11 mouse cellular contexts compared by ENCODE assay signal in genomic region chr5:147655761-147656160, GRCm38 (mm10).
DNase-seq lines count a peak whose midpoint lies in the region; ATAC-seq and TF ChIP-seq lines count a peak whose summit lies in the region.
"Had no signal": no experiment of that assay in that cellular context is flagged by ENCODE, and none has a peak within 500 bp of the region (broad histone marks: within the 10 kb centered on the region; RNA-seq: fewer than 3 reads in every experiment).

No protein-coding gene starts in this region.

- ATAC-seq in hindbrain, postnatal 0 days = no peak
- ATAC-seq in lung, embryonic 14.5 days (ENCODE audit: insufficient read depth) = no peak

- TF ChIP-seq CTCF in hindbrain, postnatal 0 days (IDR thresholded peaks at IDR 0.05; ENCODE audit: low read depth) = peak; percentile 25
- peak; percentile 24 for TF ChIP-seq CTCF in lung, embryonic 14.5 days (IDR thresholded peaks at IDR 0.05; ENCODE audit: low read depth)
- peak; percentile 21; the same call in 1 of the 2 replicates for TF ChIP-seq CTCF in cortical plate, adult 2 months (IDR thresholded peaks at IDR 0.05; ENCODE audit: extremely low read depth, insufficient read depth, low read length)

- no peak overlapping the region for H3K9ac ChIP-seq in hindbrain, postnatal 0 days (replicated peaks; ENCODE audit: low read length)
- H3K9ac ChIP-seq in lung, embryonic 14.5 days = no peak overlapping the region
- H3K9ac ChIP-seq: midbrain, embryonic 13.5 days had no signal

- no peaks in the 10 kb centered on the region for H3K9me3 ChIP-seq in hindbrain, postnatal 0 days (ENCODE audit: low read length)
- H3K9me3 ChIP-seq in hindbrain, embryonic 10.5 days = peaks cover 4% of the 10 kb centered on the region; the same call in 1 of the 2 replicates
- H3K9me3 ChIP-seq in lung, embryonic 14.5 days (ENCODE audit: low read depth, low read length) = no peaks in the 10 kb centered on the region

- H3K4me1 ChIP-seq in hindbrain, postnatal 0 days (ENCODE audit: insufficient read depth, low read length) = no peaks in the 10 kb centered on the region
- peaks cover 11% of the 10 kb centered on the region for H3K4me1 ChIP-seq in hindbrain, embryonic 10.5 days (replicated peaks)
- no peaks in the 10 kb centered on the region for H3K4me1 ChIP-seq in lung, embryonic 14.5 days (ENCODE audit: insufficient read depth)
- no peaks in the 10 kb centered on the region for H3K4me1 ChIP-seq in cortical plate, adult 2 months (ENCODE audit: control insufficient read depth, insufficient read depth, low read length)
- H3K4me1 ChIP-seq: midbrain, embryonic 13.5 days had no signal

- TF ChIP-seq POLR2A in cortical plate, adult 2 months (IDR thresholded peaks at IDR 0.05; ENCODE audit: extremely low read depth, insufficient read depth, low read length) = no peak

- no peaks in the 10 kb centered on the region for H3K27me3 ChIP-seq in hindbrain, postnatal 0 days (ENCODE audit: insufficient read depth, low read length)
- no peaks in the 10 kb centered on the region for H3K27me3 ChIP-seq in hindbrain, embryonic 10.5 days (ENCODE audit: insufficient read depth, poor library complexity, severe bottlenecking)
- no peaks in the 10 kb centered on the region for H3K27me3 ChIP-seq in lung, embryonic 14.5 days (ENCODE audit: insufficient read depth, low read length)
- H3K27me3 ChIP-seq: midbrain, embryonic 13.5 days had no signal

- no peak overlapping the region for H3K4me3 ChIP-seq in hindbrain, postnatal 0 days (ENCODE audit: low read length)
- no peak overlapping the region for H3K4me3 ChIP-seq in hindbrain, embryonic 10.5 days
- H3K4me3 ChIP-seq in lung, embryonic 14.5 days (ENCODE audit: low read depth, low read length) = no peak overlapping the region
- H3K4me3 ChIP-seq in cortical plate, adult 2 months (ENCODE audit: insufficient read depth, low read length) = no peak overlapping the region
- H3K4me3 ChIP-seq: midbrain, embryonic 13.5 days had no signal

- no peak for DNase-seq in hindbrain, postnatal 0 days (ENCODE audit: low spot score)
- DNase-seq in hindbrain, embryonic 10.5 days (ENCODE audit: low spot score) = no peak
- DNase-seq in lung, embryonic 14.5 days = no peak
- no peak for DNase-seq in lung, postnatal 14 days
- DNase-seq in ES-CJ7 (ENCODE audit: low read depth, low spot score) = peak; percentile 48
- no peak for DNase-seq in Muller cell, postnatal 12 days (ENCODE audit: inconsistent ontology term)
- DNase-seq: cerebellum, adult 8-10 months; kidney, postnatal 10 days; right cerebral cortex, postnatal 14 days had no signal

- H3K27ac ChIP-seq in hindbrain, postnatal 0 days = no peak overlapping the region
- no peak overlapping the region for H3K27ac ChIP-seq in hindbrain, embryonic 10.5 days
- H3K27ac ChIP-seq in lung, embryonic 14.5 days (ENCODE audit: low read depth) = no peak overlapping the region
- no peak overlapping the region for H3K27ac ChIP-seq in cortical plate, adult 2 months (ENCODE audit: insufficient read depth, low read length)
- H3K27ac ChIP-seq: midbrain, embryonic 13.5 days had no signal

- H3K36me3 ChIP-seq in hindbrain, postnatal 0 days (ENCODE audit: insufficient read depth, low read length) = no peaks in the 10 kb centered on the region
- no peaks in the 10 kb centered on the region for H3K36me3 ChIP-seq in hindbrain, embryonic 10.5 days
- H3K36me3 ChIP-seq in lung, embryonic 14.5 days (ENCODE audit: insufficient read depth) = peaks cover 3% of the 10 kb centered on the region; the same call in 1 of the 2 replicates
- H3K36me3 ChIP-seq: midbrain, embryonic 13.5 days had no signal

- no peak overlapping the region for H3K4me2 ChIP-seq in hindbrain, postnatal 0 days (ENCODE audit: low read depth, low read length)
- no peak overlapping the region for H3K4me2 ChIP-seq in lung, embryonic 14.5 days
- H3K4me2 ChIP-seq: midbrain, embryonic 13.5 days had no signal

- whole genome bisulfite sequencing in hindbrain, postnatal 0 days = 85% methylated on average over 7 of the region's 7 CpGs
- 86% methylated on average over 7 of the region's 7 CpGs for WGBS in hindbrain, embryonic 10.5 days
- 75% methylated on average over 7 of the region's 7 CpGs for WGBS in lung, embryonic 14.5 days
